Mouse (Mus musculus) brain, embryonic 14.5 days (tissue): ENCODE measurements around the gene Fars2.

Experiments used
- CTCF ChIP-seq: fragments of 200-500 bp; IDR thresholded peaks from 2 replicates; pipeline ENCODE4 v1.5.1; 2012; ENCODE audit warnings: inconsistent platforms, mild to moderate bottlenecking, moderate library complexity, borderline replicate concordance; ENCODE audit not compliant: insufficient read depth, insufficient read length; ENCODE audit errors: extremely low read depth
- POLR2A ChIP-seq: fragments of 200-500 bp; IDR thresholded peaks from 2 replicates; pipeline ENCODE4 v1.6.1; 2012; ENCODE audit warnings: mild to moderate bottlenecking, inconsistent platforms, borderline replicate concordance; ENCODE audit not compliant: poor library complexity, insufficient read depth, insufficient read length, severe bottlenecking; ENCODE audit errors: extremely low read depth

DNA sequence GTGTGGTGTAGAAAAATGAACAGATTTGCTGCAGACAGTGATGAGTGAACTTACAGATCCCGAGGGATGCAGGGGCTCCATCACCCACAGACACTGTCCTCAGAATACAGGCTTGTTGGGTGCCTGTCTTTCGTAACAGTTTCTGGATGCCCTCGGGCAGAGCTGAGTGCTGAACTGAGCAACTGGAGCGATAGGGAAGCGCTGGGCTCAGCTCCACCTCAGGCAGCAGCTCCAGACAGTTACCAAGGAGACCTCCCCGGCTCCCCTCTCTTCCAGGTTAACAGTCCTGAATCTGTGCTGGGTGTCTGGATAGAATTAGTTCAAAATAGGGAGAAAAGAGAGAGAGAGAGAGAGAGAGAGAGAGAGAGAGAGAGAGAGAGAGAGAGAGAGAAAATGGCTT, 433.5 kb downstream of the Fars2 start:
- no peak for TF ChIP-seq CTCF
- TF ChIP-seq POLR2A = no peak
